ENCODE assay signal across 7 mouse cellular contexts in genomic region chr12:4476291-4476831, GRCm38 (mm10). TPM values are rescaled to one million over a fixed set of nuclear protein-coding genes. Genes with fewer than 3 reads are reported as not detected.
DNase-seq lines count a peak whose midpoint lies in the region; ATAC-seq and TF ChIP-seq lines count a peak whose summit lies in the region.

No protein-coding gene starts in this region.

- H3K4me1 ChIP-seq in cortical plate, adult 2 months (ENCODE audit: control insufficient read depth, insufficient read depth, low read length), result peaks cover 10% of the 10 kb centered on the region; the same call in 1 of the 2 replicates
- H3K4me1 ChIP-seq in intestine, postnatal 0 days (replicated peaks; ENCODE audit: control insufficient read depth, insufficient read depth, low read length), result peaks cover 7% of the 10 kb centered on the region; the same call in 1 of the 2 replicates
- H3K4me1 ChIP-seq in midbrain, postnatal 0 days (ENCODE audit: insufficient read depth, low read length), result no peaks in the 10 kb centered on the region; the same call in 1 of the 2 replicates

- no peaks in the 10 kb centered on the region for H3K36me3 ChIP-seq in intestine, postnatal 0 days (ENCODE audit: control insufficient read depth, insufficient read depth)
- no peaks in the 10 kb centered on the region for H3K36me3 ChIP-seq in midbrain, postnatal 0 days (ENCODE audit: insufficient read depth, low read length)

- H3K9ac ChIP-seq in intestine, postnatal 0 days (ENCODE audit: low read depth, low read length), result peak overlapping the region; percentile 94
- peak overlapping the region; percentile 98 for H3K9ac ChIP-seq in midbrain, postnatal 0 days (replicated peaks; ENCODE audit: low read length, poor library complexity, severe bottlenecking)

- peak overlapping the region; percentile 98 for H3K27ac ChIP-seq in cortical plate, adult 2 months (ENCODE audit: insufficient read depth, low read length)
- peak overlapping the region; percentile 85 for H3K27ac ChIP-seq in intestine, postnatal 0 days (ENCODE audit: low read depth, low read length)
- H3K27ac ChIP-seq in midbrain, postnatal 0 days (ENCODE audit: low read depth, low read length), result peak overlapping the region; percentile 96

- no peaks in the 10 kb centered on the region for H3K27me3 ChIP-seq in intestine, postnatal 0 days (replicated peaks; ENCODE audit: control insufficient read depth, insufficient read depth, low read length)
- H3K27me3 ChIP-seq in midbrain, postnatal 0 days (ENCODE audit: insufficient read depth, low read length), result no peaks in the 10 kb centered on the region

- H3K4me2 ChIP-seq in intestine, postnatal 0 days (replicated peaks; ENCODE audit: low read depth), result peak overlapping the region; percentile 89
- peak overlapping the region; percentile 54 for H3K4me2 ChIP-seq in midbrain, postnatal 0 days (ENCODE audit: low read depth, low read length, poor library complexity, severe bottlenecking)

- ATAC-seq in intestine, postnatal 0 days, result peak; percentile 65
- peak; percentile 86 for ATAC-seq in midbrain, postnatal 0 days (ENCODE audit: low FRiP score)

- H3K4me3 ChIP-seq in cortical plate, adult 2 months (ENCODE audit: insufficient read depth, low read length), result peak overlapping the region; percentile 94
- H3K4me3 ChIP-seq in intestine, postnatal 0 days (ENCODE audit: low read depth, low read length), result peak overlapping the region; percentile 90
- peak overlapping the region; percentile 96 for H3K4me3 ChIP-seq in midbrain, postnatal 0 days (ENCODE audit: low read depth, low read length)

- WGBS in intestine, postnatal 0 days, result under 1% methylated on average over 47 of the region's 73 CpGs
- WGBS in midbrain, postnatal 0 days, result under 1% methylated on average over 45 of the region's 73 CpGs

- DNase-seq in adrenal gland, adult (ENCODE audit: inconsistent age in 2 of 2, low spot score in 1 of 2), result peak; percentile 68 to 86
- peak; percentile 33 to 58 for DNase-seq in gastrocnemius, postnatal 36 days
- peak; percentile 29 for DNase-seq in liver
- peak; percentile 48 for DNase-seq in midbrain, postnatal 0 days (ENCODE audit: low spot score)
- DNase-seq in spleen, postnatal 14 days (ENCODE audit: low spot score in 2 of 2), result peak; percentile 15 to 26

- no peaks in the 10 kb centered on the region for H3K9me3 ChIP-seq in intestine, postnatal 0 days (ENCODE audit: control insufficient read depth)
- H3K9me3 ChIP-seq in midbrain, postnatal 0 days (ENCODE audit: low read length), result no peaks in the 10 kb centered on the region

- TF ChIP-seq CTCF in cortical plate, adult 2 months (IDR thresholded peaks at IDR 0.05; ENCODE audit: extremely low read depth, insufficient read depth, low read length), result no peak
- TF ChIP-seq CTCF in intestine, postnatal 0 days (IDR thresholded peaks at IDR 0.05; ENCODE audit: low read depth), result peak; percentile 20; the same call in 1 of the 2 replicates
- TF ChIP-seq CTCF in midbrain, postnatal 0 days (IDR thresholded peaks at IDR 0.05), result peak; percentile 44

- intact Hi-C loops in gastrocnemius, postnatal 36 days (cut with DNase I), result loop anchor here (2.0 to 5.0 kb wide), 2 partner anchors 48 to 71 kb away; no protein-coding TSS in a partner anchor

- no peak for TF ChIP-seq POLR2A in cortical plate, adult 2 months (IDR thresholded peaks at IDR 0.05; ENCODE audit: extremely low read depth, insufficient read depth, low read length)

RNA-seq across cellular contexts. Expression of gene Ncoa1, which starts 0.6 kb away (rescaled TPM):
- polyA plus RNA-seq in cortical plate, adult 2 months (2012; rRNA removed), result 57.0 and 61.1 TPM in 2 replicates
- 10 to 100 TPM; 22.2 to 22.5 TPM for total RNA-seq in gastrocnemius, postnatal 36 days (2021)
- 6.0 and 6.6 TPM in 2 replicates for polyA plus RNA-seq in intestine, postnatal 0 days (2015; fragmentation: Nextera tagmentation; extraction: Ambion mirVana)
- total RNA-seq in midbrain, postnatal 0 days (2014; rRNA removed), result 37.2 and 43.5 TPM in 2 replicates
- 9.9 and 11.2 TPM in 2 replicates for polyA plus RNA-seq in midbrain, postnatal 0 days (2015; fragmentation: Nextera tagmentation; extraction: Ambion mirVana)

Comparison
In these comparisons a context has a peak if more than half of its experiments do, and no peak if none do; other contexts are left out.
1. Peak in every context shown above with its lines: DNase-seq, ATAC-seq, H3K4me3 ChIP-seq and H3K27ac ChIP-seq.
2. DNase-seq: peak in every context shown above with its lines; median percentile 77 in adrenal gland, adult; 48 in midbrain, postnatal 0 days; 46 in gastrocnemius, postnatal 36 days; 29 in liver; 20 in spleen, postnatal 14 days.